Mouse (Mus musculus): Measurements from ENCODE around the gene Zfp94.

DNA sequence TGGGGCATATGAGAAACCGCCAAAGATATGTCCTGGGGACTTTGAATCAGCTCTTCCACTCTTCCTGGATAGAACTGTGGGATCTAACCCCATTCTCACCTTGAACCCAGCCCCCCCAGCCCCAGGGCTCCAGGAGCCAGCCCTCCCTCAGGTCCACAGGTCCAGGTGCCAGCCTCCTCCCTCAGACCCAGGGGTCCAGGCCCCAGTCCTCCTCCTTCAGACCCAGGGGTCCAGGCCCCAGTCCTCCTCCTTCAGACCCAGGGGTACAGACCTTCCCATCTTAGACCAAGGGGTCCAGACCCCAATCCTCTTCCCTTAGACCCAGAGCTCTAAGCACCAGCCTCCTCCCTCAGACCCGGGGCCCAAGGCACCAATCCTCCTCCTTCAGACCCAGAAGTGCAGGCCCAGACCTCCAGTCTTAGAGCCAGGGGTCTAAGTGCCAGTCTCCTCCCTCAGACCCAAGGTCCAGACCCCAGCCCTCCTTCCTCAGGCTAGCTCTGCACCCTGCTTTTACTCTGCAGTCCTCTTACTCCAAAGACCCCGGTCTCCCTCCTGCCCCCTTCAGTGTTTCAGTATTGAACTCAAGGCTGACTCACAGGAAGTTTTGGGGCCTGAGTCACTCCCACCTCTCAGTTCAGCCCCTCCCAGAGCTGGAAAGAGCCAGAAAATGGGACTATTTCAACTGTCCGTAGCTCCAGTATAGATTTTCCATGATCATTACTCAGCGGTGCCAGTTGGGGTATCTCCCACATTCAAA, 49.0 kb upstream of the Zfp94 start:
- TF ChIP-seq CTCF (IDR thresholded peaks at IDR 0.05; ENCODE audit: low read depth, low read length) = no peak
- no peak for TF ChIP-seq POLR2A (IDR thresholded peaks at IDR 0.05; ENCODE audit: extremely low read depth, insufficient read depth, low read length)

Measured in liver, adult 2 months (tissue).